Mouse (Mus musculus): ENCODE measurements around the gene Rc3h2. TPM values are rescaled to one million over a fixed set of nuclear protein-coding genes. Genes with fewer than 3 reads are reported as not detected.

The Rc3h2 gene
- polyA plus RNA-seq, 1 experiment from 2014 or later = 31.5 TPM

- WGBS = 71% methylated on average over 1 of the region's 1 CpGs
- Histone ChIP-seq H3K27me3 (replicated peaks) (no peaks in the 10 kb centered on the region), H3K4me1 (no peaks in the 10 kb centered on the region), H3K9ac (no peak overlapping the region), H3K9me3 (no peaks in the 10 kb centered on the region), H3K36me3 (peaks cover 21% of the 10 kb centered on the region), H3K4me3 (no peak overlapping the region), H3K27ac (no peak overlapping the region), H3K4me2 (replicated peaks) (no peak overlapping the region)
- ATAC-seq (ENCODE audit: low FRiP score, low read depth) = no peak
These were observed 27.2 kb downstream of the Rc3h2 start for GRCm38 (mm10) chr2:37395539-37395938.

- no peak for ATAC-seq (ENCODE audit: low FRiP score, low read depth)
- WGBS = 92% methylated on average over 9 of the region's 9 CpGs
- H3K27ac ChIP-seq = no peak overlapping the region
These were observed 39.8 kb downstream of the Rc3h2 start for GRCm38 (mm10) chr2:37382921-37383320.

GRCm38 (mm10) chr2:37380189-37380588 lies 42.5 kb downstream of the Rc3h2 start:
- Histone ChIP-seq H3K4me2 (replicated peaks) (no peak overlapping the region), H3K4me3 (no peak overlapping the region), H3K27ac (no peak overlapping the region), H3K36me3 (peaks cover 46% of the 10 kb centered on the region), H3K27me3 (replicated peaks) (no peaks in the 10 kb centered on the region), H3K9ac (no peak overlapping the region), H3K9me3 (no peaks in the 10 kb centered on the region), H3K4me1 (no peaks in the 10 kb centered on the region)
- peak; percentile 58; the same call in 1 of the 2 replicates for ATAC-seq (ENCODE audit: low FRiP score, low read depth)
- WGBS = 77% methylated on average over 2 of the region's 2 CpGs

More at GRCm38 (mm10) chr2:37382921-37383320, 39.8 kb downstream of the Rc3h2 start:
- Histone ChIP-seq H3K9me3 (no peaks in the 10 kb centered on the region), H3K4me1 (no peaks in the 10 kb centered on the region), H3K9ac (no peak overlapping the region), H3K36me3 (peaks cover 31% of the 10 kb centered on the region), H3K4me3 (no peak overlapping the region), H3K27me3 (replicated peaks) (no peaks in the 10 kb centered on the region), H3K4me2 (replicated peaks) (no peak overlapping the region)

GRCm38 (mm10) chr2:37376018-37376417 lies 46.7 kb downstream of the Rc3h2 start:
- 100% methylated on average over 1 of the region's 1 CpGs for WGBS
- peaks cover 26% of the 10 kb centered on the region for H3K36me3 ChIP-seq
- ATAC-seq (ENCODE audit: low FRiP score, low read depth) = no peak

GRCm38 (mm10) chr2:37370651-37371050 lies 52.1 kb downstream of the Rc3h2 start:
- WGBS = 94% methylated on average over 2 of the region's 2 CpGs
- no peaks in the 10 kb centered on the region for H3K9me3 ChIP-seq
- ATAC-seq (ENCODE audit: low FRiP score, low read depth) = no peak

More at GRCm38 (mm10) chr2:37376018-37376417, 46.7 kb downstream of the Rc3h2 start:
- Histone ChIP-seq H3K9me3 (no peaks in the 10 kb centered on the region), H3K4me1 (no peaks in the 10 kb centered on the region), H3K27ac (no peak overlapping the region), H3K4me3 (no peak overlapping the region), H3K27me3 (replicated peaks) (no peaks in the 10 kb centered on the region), H3K9ac (no peak overlapping the region), H3K4me2 (replicated peaks) (no peak overlapping the region)

GRCm38 (mm10) chr2:37359908-37360307 lies 62.8 kb downstream of the Rc3h2 start:
- ATAC-seq (ENCODE audit: low FRiP score, low read depth) = no peak
- H3K9me3 ChIP-seq = no peaks in the 10 kb centered on the region
- H3K27ac ChIP-seq = no peak overlapping the region
- WGBS = 93% methylated on average over 2 of the region's 2 CpGs
- H3K36me3 ChIP-seq = peaks cover 16% of the 10 kb centered on the region
- H3K4me2 ChIP-seq (replicated peaks) = peak overlapping the region; percentile 79; the same call in 1 of the 2 replicates
- no peak overlapping the region for H3K4me3 ChIP-seq
- H3K4me1 ChIP-seq = 0 out of 2 replicates have a peak, but pooled peaks cover 9% of the 10 kb centered on the region
- no peak overlapping the region for H3K9ac ChIP-seq
- no peaks in the 10 kb centered on the region for H3K27me3 ChIP-seq (replicated peaks)

More at GRCm38 (mm10) chr2:37370651-37371050, 52.1 kb downstream of the Rc3h2 start:
- no peak overlapping the region for H3K4me2 ChIP-seq (replicated peaks)
- no peaks in the 10 kb centered on the region for H3K27me3 ChIP-seq (replicated peaks)
- no peak overlapping the region for H3K9ac ChIP-seq
- H3K27ac ChIP-seq = no peak overlapping the region
- H3K36me3 ChIP-seq = peaks cover 5% of the 10 kb centered on the region; the same call in 1 of the 2 replicates
- H3K4me1 ChIP-seq = no peaks in the 10 kb centered on the region
- no peak overlapping the region for H3K4me3 ChIP-seq

- H3K9me3 ChIP-seq = no peaks in the 10 kb centered on the region
- H3K4me2 ChIP-seq (replicated peaks) = peak within 1 kb of the TSS; percentile 79
- H3K27ac ChIP-seq = peak within 1 kb of the TSS; percentile 75
- H3K4me3 ChIP-seq = peak within 1 kb of the TSS; percentile 70
- peak; percentile 99 for ATAC-seq (ENCODE audit: low FRiP score, low read depth)
- peak within 1 kb of the TSS; percentile 71 for H3K9ac ChIP-seq
- 0 out of 2 replicates have a peak, but pooled peaks cover 9% of the 10 kb centered on the region for H3K4me1 ChIP-seq
- H3K27me3 ChIP-seq (replicated peaks) = no peaks in the 10 kb centered on the region
- H3K36me3 ChIP-seq = peaks cover 26% of the 10 kb centered on the region
- WGBS = under 1% methylated on average over 42 of the region's 42 CpGs
These were observed 63.8 kb downstream of the Rc3h2 start, which contains the start of gene Pdcl for GRCm38 (mm10) chr2:37358633-37359540. TSS of gene Pdcl (minus strand) at chr2:37359332.

- no peak overlapping the region for H3K9ac ChIP-seq
- H3K4me2 ChIP-seq (replicated peaks) = no peak overlapping the region
- 95% methylated on average over 5 of the region's 5 CpGs for WGBS
- no peak overlapping the region for H3K27ac ChIP-seq
- H3K9me3 ChIP-seq = no peaks in the 10 kb centered on the region
- H3K4me3 ChIP-seq = no peak overlapping the region
- no peak for ATAC-seq (ENCODE audit: low FRiP score, low read depth)
- 0 out of 2 replicates have a peak, but pooled peaks cover 9% of the 10 kb centered on the region for H3K4me1 ChIP-seq
- no peaks in the 10 kb centered on the region for H3K27me3 ChIP-seq (replicated peaks)
- peaks cover 56% of the 10 kb centered on the region for H3K36me3 ChIP-seq
These were observed 67.1 kb downstream of the Rc3h2 start for GRCm38 (mm10) chr2:37355571-37355970.

GRCm38 (mm10) chr2:37351671-37352070 lies 71.0 kb downstream of the Rc3h2 start:
- H3K36me3 ChIP-seq = peaks cover 62% of the 10 kb centered on the region
- no peaks in the 10 kb centered on the region for H3K4me1 ChIP-seq
- H3K9me3 ChIP-seq = no peaks in the 10 kb centered on the region
- no peak overlapping the region for H3K9ac ChIP-seq
- H3K27me3 ChIP-seq (replicated peaks) = no peaks in the 10 kb centered on the region
- no peak for ATAC-seq (ENCODE audit: low FRiP score, low read depth)
- no peak overlapping the region for H3K27ac ChIP-seq
- 93% methylated on average over 7 of the region's 7 CpGs for WGBS
- H3K4me3 ChIP-seq = no peak overlapping the region
- H3K4me2 ChIP-seq (replicated peaks) = no peak overlapping the region

GRCm38 (mm10) chr2:37338497-37339187 lies 84.1 kb downstream of the Rc3h2 start:
- no peaks in the 10 kb centered on the region for H3K27me3 ChIP-seq (replicated peaks)
- no peak overlapping the region for H3K4me3 ChIP-seq
- no peak overlapping the region for H3K4me2 ChIP-seq (replicated peaks)
- no peak overlapping the region for H3K9ac ChIP-seq
- H3K27ac ChIP-seq = no peak overlapping the region
- 65% methylated on average over 10 of the region's 10 CpGs for WGBS
- H3K4me1 ChIP-seq = no peaks in the 10 kb centered on the region
- H3K36me3 ChIP-seq = no peaks in the 10 kb centered on the region
- no peak for ATAC-seq (ENCODE audit: low FRiP score, low read depth)
- H3K9me3 ChIP-seq = no peaks in the 10 kb centered on the region

- H3K36me3 ChIP-seq = no peaks in the 10 kb centered on the region
- 77% methylated on average over 2 of the region's 2 CpGs for WGBS
- H3K9ac ChIP-seq = no peak overlapping the region
- H3K27ac ChIP-seq = no peak overlapping the region
- H3K27me3 ChIP-seq (replicated peaks) = no peaks in the 10 kb centered on the region
- H3K4me3 ChIP-seq = no peak overlapping the region
- ATAC-seq (ENCODE audit: low FRiP score, low read depth) = no peak
- no peak overlapping the region for H3K4me2 ChIP-seq (replicated peaks)
- H3K4me1 ChIP-seq = no peaks in the 10 kb centered on the region
- no peaks in the 10 kb centered on the region for H3K9me3 ChIP-seq
These were observed 89.4 kb downstream of the Rc3h2 start for GRCm38 (mm10) chr2:37333321-37333720.

- no peak within 1 kb of the TSS for H3K4me3 ChIP-seq
- H3K9ac ChIP-seq = no peak within 1 kb of the TSS
- no peak for ATAC-seq (ENCODE audit: low FRiP score, low read depth)
- 92% methylated on average over 1 of the region's 1 CpGs for WGBS
- no peak within 1 kb of the TSS for H3K4me2 ChIP-seq (replicated peaks)
- H3K27ac ChIP-seq = no peak within 1 kb of the TSS
- H3K9me3 ChIP-seq = no peaks in the 10 kb centered on the region
- H3K27me3 ChIP-seq (replicated peaks) = no peaks in the 10 kb centered on the region
- no peaks in the 10 kb centered on the region for H3K36me3 ChIP-seq
- H3K4me1 ChIP-seq = no peaks in the 10 kb centered on the region
These were observed 96.5 kb downstream of the Rc3h2 start, which contains the start of gene Olfr368 for GRCm38 (mm10) chr2:37326215-37326614. TSS of gene Olfr368 (plus strand) at chr2:37326515.

Measured in neural tube, embryonic 12.5 days (tissue).